Mouse (Mus musculus) bone marrow macrophage, adult 2 months (primary cell): ENCODE results near the gene Pip5k1c.

Experiments used
- CTCF ChIP-seq: IDR thresholded peaks from 2 replicates; pipeline ENCODE4 v1.5.1; 2012; ENCODE audit warnings: low read depth, mild to moderate bottlenecking, low read length, moderate library complexity
- POLR2A ChIP-seq: IDR thresholded peaks from 2 replicates; pipeline ENCODE4 v1.6.1; 2012; ENCODE audit warnings: mild to moderate bottlenecking, low read depth, low read length, borderline replicate concordance

- TF ChIP-seq CTCF (no peak), POLR2A (no peak)
Measured at GRCm38 (mm10) chr10:81364666-81365065, 71.9 kb downstream of the Pip5k1c start.
